Mouse (Mus musculus): Measurements from ENCODE around the gene Tns1.

Tns1 gene

DNA sequence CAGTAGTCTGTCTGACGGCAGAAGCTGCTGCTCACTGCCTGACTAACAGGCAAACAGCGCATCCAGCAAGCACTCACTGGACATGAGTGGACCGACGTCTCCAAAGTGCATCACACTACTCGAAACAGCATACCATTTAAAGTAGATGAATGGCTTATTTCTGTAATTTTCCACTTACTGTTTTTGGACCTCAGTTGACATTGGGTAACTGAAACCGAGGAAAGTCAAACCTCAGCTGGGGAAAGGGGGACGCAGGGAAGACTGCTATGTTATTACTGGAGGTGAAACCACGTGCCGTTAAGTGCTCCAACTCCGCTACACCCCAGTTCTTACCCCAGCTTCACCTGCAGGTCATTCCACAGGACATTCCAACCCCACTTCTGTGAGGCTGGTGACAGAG, 111.5 kb downstream of the Tns1 start:
- DNase-seq: no peak

DNA sequence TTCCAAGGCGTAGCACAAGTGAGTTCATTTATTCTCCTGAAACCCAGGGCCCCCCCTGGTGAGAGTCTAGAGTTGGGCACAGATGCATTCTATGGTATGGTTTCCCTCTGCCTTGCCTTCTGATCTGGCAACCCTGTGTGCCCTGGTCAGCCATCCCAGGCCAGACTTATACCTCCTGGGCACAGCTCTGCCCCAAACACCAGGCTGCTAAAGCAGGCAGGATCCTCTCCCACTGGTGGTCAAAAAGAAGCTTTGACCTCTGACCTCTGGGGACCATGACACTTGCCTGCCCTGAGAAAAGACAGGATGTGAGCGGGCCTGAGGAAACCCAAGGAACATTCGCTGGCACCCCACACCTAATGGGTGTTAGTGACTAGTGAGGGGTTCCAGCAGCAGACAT, 114.8 kb downstream of the Tns1 start:
- no peak for DNase-seq

DNA sequence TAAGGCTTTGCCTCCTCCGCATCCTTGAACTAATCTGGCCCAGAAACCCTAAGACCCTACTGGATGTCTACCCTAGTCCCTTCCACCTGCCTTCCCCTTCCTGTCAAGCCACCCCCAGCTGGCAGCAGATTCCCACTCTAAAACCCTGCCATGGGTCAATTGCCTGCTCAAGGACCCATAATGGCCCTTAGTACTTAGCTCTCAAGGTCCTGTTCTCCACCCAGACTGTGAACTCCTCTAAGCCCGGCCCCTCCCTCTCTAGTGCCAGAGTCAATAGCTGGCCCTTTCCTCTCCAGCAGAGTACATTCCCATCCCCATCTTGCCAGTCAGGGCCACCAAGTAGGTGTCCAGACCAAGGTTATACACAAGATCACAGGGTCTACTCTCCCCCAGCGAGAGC, 115.3 kb downstream of the Tns1 start:
- DNase-seq: no peak

GRCm38 (mm10) chr1:74008498-74008897, 115.8 kb downstream of the Tns1 start:
- DNase-seq: peak; percentile 17

DNA sequence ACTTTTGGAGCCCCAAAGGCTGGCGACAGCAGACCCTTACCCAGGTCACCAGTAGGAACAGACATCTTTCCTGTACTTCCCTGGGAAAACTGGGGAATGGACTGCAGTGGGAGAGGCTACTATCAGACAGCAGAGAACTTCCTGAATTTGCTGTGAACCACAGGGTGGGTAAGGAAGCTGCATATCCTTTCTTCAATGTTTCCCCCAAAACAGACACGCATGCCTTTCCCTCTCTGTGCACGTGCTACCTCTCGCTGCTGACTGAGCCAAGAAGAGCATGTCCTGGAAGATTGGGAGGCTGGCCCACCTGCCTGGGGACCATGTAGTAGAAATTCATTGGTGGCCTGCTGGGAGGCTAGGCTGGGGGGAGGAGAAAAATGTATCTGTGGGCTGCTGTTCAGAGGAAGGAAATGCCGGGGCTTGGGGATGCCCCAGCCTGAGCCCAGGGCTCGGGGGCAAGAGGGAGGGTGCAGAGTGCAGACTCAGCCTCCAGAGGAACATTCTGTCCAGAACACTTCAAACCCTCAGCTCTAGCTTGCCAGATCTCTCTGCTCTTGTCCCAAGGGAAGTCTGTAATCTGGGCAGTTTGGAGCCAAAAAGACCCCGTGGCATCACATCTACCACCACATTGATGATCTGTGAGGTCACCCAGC, 116.7 kb downstream of the Tns1 start:
- no peak for DNase-seq

- DNase-seq: no peak
Observed at GRCm38 (mm10) chr1:74005020-74005419, 119.2 kb downstream of the Tns1 start.

DNA sequence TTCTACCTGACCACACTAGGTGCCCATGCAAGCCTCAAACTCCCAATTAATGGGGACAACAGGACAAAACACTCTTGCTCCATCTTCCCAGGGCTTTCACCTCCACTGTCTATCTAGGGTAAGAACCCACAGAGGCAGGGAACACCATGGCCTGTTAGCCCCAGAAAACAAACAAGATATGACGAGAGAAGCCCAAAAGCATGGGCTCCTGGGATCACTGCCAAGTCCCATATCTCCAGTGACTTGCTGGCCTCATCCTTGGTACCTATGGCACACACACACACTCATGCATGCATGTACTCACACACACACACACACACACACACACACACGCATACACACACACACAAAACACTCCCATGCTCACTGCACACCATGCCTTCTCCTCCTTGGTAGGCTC, 120.5 kb downstream of the Tns1 start:
- DNase-seq: no peak

- peak; percentile 82 for DNase-seq
Observed at GRCm38 (mm10) chr1:74001449-74001820, 122.8 kb downstream of the Tns1 start.

DNA sequence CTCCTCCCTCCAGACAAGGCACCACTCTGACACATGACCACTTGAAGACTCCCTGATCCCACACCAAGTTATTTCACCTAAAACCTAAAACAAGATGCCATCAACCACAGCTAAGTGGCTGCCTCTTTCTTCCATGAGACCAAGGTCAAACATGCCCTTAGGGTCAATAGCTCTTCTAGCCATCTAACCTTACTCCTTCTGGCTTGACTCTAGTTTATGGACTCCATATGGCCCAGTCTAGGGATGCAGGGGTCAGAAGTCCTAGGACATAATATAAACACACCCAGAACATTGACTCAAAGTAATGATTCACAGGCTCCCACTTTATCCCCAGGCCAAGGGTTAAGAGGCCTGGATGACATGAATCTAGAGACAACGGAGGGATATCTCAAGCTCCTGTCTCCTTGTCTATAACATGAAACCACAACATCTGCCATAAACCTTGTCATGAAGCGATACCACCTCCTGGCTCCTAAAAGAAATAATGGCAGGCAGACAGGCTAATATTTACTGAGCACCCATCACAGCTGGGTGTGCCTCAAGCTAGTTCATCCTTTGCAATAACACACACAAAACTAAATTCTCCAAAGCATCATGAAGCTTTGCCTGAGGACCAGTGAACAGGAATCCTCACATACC, 123.3 kb downstream of the Tns1 start:
- DNase-seq: no peak

- DNase-seq: peak; percentile 39
Observed at GRCm38 (mm10) chr1:74000191-74000651, 124.0 kb downstream of the Tns1 start.

DNA sequence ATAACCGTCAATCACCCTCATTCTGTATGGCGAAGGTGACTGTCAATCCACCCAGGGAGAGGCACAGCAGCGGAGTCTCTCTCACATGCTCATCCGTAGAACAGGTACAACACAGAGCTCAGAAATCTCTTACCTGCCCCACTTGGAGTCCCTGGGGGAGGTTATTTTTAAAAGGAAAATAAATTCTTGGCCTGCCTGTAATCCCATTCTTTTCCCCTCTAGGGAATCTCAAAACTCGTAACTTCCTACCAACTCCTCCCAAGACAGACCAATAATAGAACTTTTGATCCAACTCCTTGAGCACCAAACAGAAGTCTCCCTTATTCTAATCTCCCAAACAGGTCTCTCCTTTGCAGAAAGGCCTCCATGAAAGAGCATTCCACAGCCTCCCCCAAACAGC, 124.7 kb downstream of the Tns1 start:
- no peak for DNase-seq

- DNase-seq: no peak
Observed at GRCm38 (mm10) chr1:73998925-73999375, 125.3 kb downstream of the Tns1 start.

DNA sequence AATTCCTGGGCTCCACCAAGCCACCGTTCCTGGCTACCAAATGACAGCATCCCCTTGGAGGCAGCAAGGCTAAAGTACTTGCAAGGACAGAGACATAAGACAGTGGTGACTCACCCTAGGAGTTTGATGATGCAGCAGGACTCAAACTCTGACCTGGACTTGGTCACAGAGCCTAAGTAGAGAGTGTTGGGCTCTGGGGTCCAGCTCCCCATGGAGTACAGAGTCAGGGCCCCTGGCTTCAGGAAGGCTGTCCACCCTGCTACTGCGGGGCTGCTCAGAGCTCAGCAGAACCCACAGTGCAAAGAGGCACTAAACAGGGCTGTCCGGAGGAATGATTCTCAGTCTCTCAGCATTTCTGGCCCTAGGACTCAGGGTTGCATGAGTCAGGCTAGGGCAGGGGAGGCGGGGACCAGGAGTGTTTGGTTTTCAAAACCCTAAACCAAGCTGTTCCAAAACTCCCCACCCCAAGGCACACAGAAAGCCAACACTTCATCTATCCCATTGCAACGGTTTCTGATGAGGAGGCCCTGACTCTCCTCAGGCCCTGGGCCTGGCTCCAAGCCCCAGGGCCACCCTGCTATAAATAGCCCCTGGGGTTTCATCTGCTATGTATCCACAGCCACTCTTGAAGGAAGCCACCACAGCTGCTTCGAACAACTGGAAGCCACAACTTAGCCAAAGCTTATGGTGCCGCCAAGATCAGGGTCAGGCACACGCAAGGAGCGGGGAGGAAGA, 126.0 kb downstream of the Tns1 start:
- DNase-seq: no peak

DNA sequence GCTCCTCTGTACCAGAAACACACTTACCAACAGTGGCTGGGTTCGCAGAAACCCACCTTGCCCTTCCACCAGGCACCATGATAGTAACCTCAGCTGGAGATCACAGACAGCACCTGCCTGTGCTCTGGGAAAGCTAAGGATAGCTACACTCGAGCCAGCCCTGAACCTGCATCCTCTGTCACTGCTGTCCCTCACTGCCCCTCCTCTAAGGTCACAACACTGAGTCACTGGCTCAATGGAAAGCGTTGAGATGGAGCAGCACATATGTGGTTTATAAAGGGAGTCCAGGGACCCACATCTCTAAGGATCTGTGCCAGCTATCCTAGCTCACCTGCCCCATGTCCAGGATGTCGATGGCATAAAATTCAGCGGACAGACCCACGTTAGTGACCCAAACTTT, 126.9 kb downstream of the Tns1 start:
- no peak for DNase-seq

DNA sequence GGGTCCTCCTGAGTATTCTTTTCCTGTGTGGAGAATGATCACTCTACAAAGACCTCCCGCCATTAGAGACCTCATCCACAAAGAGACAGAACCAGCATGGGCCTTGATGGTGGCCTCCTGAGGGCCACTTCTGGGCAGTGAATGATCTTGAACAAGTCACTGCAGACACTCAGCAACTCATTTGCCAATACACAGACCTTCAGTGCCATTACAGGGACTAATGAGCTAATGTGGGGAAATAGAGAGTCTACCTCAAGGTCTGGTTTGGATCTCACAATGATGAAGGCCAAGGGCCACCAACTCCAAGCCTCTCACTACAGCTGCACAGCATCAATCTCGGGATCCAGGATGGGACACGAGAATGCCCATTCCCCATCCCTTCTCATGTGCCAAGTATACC, 127.6 kb downstream of the Tns1 start:
- DNase-seq: no peak

GRCm38 (mm10) chr1:73996209-73996608, 128.0 kb downstream of the Tns1 start:
- peak; percentile 52 for DNase-seq

GRCm38 (mm10) chr1:73995063-73995810, 129.0 kb downstream of the Tns1 start:
- no peak for DNase-seq

GRCm38 (mm10) chr1:73993901-73994426, 130.3 kb downstream of the Tns1 start:
- no peak for DNase-seq

DNA sequence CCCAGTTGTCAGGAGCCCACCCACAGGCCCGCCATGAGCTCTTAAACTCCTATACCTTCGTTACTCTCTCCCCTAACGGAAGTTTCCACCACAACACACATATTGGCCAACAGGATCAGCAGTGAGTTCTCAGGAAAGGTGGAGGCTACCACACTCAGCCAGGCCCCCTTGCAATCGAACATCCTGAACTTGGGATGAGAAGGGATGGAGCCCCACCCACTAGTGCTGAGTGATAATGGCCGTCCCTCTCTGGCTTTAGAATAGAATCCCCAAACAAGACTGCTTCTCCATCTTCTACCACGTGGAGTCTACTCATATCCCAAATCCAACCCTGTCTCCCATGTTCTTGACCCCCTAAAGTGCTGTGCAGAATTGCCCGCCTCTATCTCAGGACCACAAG, 131.0 kb downstream of the Tns1 start:
- no peak for DNase-seq

GRCm38 (mm10) chr1:73992201-73992938, 131.9 kb downstream of the Tns1 start:
- no peak for DNase-seq

DNA sequence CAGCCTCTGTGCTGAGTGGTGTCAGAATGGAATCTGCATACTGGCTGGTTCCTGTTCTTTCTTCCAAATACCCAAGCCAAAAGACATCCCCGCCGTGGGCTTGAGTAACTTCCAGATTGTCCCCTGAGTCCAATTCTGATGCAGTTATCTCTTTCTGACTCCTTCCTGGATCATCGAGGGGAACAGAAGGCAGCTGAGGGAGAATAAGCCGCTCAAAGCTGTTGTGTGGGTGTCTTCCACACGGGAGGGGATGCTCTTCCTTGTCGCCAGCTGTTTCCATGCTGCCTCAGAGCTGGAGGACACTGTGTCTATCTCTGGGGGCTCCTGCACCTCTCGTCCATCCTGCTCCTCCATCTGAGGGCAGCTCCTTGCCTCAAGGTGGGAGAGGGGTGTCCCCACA, 133.0 kb downstream of the Tns1 start:
- DNase-seq: no peak

DNA sequence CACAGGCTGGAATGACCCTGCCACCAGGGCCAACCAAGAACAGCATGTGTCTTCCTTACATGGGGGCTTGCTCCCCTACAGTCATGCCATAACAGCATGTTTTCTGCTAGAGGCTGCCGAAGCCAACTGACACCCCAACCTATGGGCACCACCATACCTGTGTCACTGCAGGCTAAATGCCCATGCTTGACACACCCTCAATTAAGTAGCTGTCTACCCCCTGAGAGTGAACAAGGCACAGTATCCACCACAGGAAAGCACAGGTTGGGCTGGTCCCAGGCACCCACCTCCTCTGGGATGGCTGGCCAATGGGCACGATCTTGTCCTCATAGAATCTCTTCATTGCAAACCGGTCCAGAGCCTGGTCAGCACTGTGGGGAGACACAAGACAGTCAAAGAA, 134.2 kb downstream of the Tns1 start:
- no peak for DNase-seq

Data from liver (tissue).